Mouse (Mus musculus) liver, adult 2 months (tissue): ENCODE results near the gene Zcchc14.

Source experiments
- CTCF ChIP-seq: fragments of 200-500 bp; IDR thresholded peaks from 2 replicates; pipeline ENCODE4 v1.5.1; 2011; ENCODE audit warnings: low read depth, low read length, control low read depth
- POLR2A ChIP-seq: fragments of 200-500 bp; IDR thresholded peaks from 2 replicates; pipeline ENCODE4 v1.6.1; 2011; ENCODE audit warnings: low read length, control low read depth; ENCODE audit not compliant: insufficient read depth; ENCODE audit errors: extremely low read depth

- no peak for TF ChIP-seq POLR2A
- TF ChIP-seq CTCF: no peak
These were observed 81.9 kb downstream of the Zcchc14 start for GRCm38 (mm10) chr8:121570801-121571200.
